Mouse (Mus musculus) effector memory CD4-positive, alpha-beta T cell, adult 5 months (primary cell): ENCODE measurements around the gene Ptov1. TPM values are rescaled to one million over a fixed set of nuclear protein-coding genes. Genes with fewer than 3 reads are reported as not detected.

Experiments used
- polyA plus RNA-seq: library from polyadenylated mRNA; unstranded; fragments of 100-300 nt; shearing (Covaris generic); gene quantifications from one replicate; pipeline ENCODE4 v1.2.1, GENCODE M21; 2017

The Ptov1 gene
- polyA plus RNA-seq: 33.5 TPM

DNA sequence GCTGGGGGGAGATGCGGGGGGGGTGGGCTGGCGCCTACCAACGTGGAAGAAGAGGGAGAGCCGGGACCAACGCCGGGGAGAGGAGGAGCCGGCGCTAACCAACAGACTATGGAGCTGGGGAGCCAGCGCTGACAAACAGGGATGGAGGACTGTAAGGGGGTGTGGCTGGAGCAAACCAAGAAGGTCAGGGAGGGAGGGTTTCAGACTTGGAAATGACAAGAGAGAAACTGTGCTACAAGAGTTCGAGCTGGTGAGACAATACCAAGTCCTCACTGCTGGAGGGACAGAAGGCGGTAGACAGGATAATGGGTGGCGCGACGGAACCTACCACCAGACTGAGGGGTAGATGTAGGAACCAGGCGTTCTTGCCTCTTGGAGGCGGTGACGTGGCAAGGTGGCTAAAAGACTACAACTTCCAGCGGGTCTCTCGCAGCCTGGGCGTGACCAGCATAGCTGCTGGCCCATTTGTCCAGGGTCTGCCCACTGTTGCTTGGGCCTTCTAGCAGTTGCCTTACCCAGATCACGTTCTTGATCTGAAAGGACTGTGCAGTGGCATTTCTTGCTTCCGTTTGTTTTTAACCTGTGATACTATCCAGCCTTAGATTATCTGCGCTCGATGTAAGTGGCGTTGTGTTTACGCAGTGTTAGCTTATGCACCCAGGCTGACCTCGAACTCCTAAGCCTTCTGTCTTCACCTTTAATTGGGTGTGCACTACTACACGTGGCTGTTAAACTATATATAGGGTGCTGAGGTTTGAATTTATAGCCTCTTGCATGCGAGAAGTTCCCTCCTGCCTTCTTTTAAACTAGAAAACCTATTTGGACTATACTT, at the start of gene Ptov1:
Gene Ptov1 (minus strand): TSS at position 92 of the 832 bp plus-strand sequence.

DNA sequence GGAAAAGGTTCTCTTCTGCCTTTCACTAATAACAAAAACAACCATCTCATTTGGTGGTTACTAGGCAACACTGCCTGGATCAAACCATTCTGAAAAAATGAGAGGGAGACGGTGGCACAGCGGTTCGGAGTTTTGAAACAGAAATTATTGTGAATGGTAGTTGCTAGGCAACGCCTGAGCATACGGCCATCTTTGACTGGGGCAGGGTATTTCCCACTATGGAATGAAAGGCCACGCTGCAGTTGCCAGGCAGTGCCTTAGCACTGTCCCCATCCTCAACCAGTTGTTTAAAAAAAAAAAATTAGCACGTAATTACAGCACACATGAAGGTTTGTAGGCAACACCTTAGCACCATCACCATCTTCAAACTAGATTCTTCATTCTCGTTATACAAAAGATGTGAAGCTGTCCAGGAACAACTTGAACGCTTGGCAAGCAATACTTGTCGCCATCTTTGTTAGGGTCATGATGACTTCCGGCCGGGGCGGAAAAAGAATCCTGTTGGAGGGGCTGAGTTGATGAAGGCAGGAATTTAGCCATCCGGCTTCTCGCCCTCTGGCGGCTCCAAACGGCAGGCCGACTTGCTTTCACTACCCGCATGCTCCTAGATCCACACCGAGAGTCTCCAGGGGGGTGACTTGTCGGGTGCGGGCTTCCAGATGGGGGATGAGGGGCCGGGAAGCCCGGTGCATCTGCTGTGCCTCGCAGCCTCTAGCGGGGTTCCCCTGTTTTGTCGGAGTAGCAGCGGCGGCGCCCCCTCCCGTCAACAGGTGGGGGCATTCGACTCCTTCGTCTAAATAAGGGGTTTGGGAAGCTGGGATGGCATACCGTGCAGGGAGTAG, 26.2 kb upstream of the Ptov1 start, which contains the start of gene Fuz:
Gene Fuz (plus strand): TSS at position 487 of the 842 bp plus-strand sequence.

DNA sequence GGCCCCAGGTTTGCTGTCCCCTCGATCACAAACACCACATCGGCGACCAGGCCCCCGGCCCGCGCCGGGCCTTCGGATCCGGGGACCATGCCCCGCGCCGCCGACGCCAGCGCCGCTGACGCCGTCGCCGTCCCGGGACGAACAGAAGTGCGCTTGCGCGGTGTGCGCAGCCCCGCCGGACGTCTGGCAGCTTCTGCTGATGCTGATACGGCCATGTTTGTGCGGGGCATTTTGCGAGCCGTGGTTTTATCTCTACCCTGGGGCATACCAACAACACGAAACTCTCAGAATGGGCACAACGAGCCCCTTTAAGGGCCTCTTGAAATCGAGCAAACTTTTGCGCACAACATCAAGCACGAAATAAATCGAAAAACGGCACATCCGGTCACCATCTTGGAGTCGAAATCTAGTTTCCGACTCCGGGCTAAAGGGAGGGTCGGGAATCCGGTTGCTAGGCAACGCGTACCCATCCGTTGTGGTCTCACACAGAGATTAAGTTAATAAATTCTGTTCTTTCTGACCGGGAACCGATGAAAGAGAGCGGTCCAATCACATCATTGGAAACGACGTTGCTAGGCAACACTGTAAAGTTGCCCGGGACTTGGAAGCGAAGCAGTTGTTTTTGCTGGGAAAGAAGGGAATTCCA, 22.8 kb upstream of the Ptov1 start, which contains the start of gene Med25:
Gene Med25 (minus strand): TSS at position 437 of the 646 bp plus-strand sequence.

DNA sequence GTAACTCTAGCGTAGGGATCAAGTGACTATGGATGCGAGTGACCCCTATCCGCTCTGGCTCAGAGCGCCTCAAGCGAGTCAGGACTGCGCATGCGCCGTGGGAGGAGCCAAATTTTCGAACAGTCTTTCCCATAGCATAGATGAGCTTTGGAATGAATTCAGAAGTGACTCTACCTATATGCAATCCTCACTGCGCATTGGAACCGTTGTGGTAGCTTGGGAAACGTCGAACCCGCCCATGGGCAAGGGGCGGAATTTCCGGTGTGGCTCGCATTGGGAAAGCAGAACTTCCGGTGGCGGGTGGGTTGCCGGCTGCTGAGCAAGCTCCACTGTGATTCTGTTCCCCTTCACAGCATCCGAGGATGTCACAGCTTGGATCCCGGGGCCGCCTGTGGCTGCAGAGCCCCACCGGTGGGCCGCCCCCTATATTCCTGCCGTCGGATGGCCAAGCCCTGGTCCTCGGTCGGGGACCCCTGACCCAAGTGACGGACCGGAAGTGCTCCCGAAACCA, 12.5 kb downstream of the Ptov1 start, which contains the start of gene Pnkp:
Gene Pnkp (plus strand): TSS at position 98 of the 511 bp plus-strand sequence.

DNA sequence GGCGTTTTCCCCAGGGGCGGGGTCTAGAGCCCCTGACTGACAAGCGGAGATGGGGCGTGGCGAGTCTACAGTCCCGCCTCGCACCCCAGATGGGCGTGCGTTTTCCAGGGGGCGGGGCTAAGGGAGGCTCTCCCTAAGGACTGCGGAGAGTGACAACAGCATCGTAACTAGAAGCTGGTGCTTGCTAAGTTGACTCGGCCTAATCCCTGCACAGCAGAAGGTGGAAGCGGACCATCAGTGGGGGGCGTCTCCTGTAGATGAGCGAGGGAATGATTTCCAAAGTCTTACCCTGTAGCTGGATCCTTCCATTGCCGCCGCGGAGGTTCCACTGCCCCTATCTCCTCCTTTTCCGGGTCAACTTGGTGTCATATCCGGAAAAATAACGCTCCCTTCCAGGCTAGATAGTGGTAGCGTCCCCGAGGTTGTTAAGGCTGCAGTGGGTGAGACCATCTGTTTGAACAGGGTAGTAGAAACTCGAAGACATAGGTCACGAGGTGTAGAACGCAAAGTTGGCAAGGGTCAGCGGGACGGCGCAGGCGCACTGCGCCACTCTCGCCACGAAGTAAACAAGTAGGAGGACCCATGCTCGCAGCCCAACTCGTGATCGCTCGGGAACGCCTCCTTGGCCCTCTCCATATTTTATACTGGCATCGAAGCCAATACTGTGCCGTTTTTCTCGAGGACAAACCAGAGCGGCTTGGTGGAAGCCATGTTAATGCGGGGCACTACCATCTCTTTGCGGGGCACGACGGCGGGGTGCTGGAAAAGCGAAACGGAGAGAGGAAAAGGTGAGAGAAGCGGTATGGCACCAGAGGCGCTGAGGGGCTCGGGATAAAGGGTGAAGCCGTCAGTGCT, 20.8 kb downstream of the Ptov1 start, which contains the start of the genes Akt1s1 and Tbc1d17:
Gene Akt1s1 (plus strand): TSS at position 431 of the 855 bp plus-strand sequence.
Gene Tbc1d17 (minus strand): TSS at position 519 of the 855 bp plus-strand sequence.

DNA sequence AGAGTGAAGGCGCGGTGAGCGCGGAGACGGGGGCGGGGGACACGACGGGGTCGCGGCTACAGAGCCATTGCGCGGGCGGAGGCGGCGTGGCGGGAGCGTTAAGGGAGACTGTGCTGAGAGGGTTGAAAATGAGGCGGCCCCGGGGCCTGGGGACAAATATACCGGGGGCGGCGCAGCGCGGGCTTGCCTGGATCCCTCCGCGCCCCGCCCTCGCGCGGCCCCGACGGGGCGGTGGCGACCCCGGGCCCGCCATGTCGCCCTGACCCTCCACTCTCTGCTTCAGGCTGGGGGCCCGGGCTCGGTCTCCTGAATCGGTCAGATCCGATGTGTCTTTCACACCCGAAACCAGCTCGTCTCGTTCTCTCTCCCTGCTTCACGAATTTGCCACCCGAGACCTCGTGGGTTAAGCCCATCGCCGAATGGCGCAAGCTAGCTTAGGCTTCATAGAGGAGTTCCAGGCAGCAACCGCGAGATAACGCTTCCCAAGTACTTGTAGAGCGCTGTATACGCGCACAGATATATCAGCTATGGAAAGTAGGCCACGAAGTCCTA, 53.0 kb downstream of the Ptov1 start, which contains the start of gene Atf5:
Gene Atf5 (minus strand): TSS at position 189 of the 552 bp plus-strand sequence.

DNA sequence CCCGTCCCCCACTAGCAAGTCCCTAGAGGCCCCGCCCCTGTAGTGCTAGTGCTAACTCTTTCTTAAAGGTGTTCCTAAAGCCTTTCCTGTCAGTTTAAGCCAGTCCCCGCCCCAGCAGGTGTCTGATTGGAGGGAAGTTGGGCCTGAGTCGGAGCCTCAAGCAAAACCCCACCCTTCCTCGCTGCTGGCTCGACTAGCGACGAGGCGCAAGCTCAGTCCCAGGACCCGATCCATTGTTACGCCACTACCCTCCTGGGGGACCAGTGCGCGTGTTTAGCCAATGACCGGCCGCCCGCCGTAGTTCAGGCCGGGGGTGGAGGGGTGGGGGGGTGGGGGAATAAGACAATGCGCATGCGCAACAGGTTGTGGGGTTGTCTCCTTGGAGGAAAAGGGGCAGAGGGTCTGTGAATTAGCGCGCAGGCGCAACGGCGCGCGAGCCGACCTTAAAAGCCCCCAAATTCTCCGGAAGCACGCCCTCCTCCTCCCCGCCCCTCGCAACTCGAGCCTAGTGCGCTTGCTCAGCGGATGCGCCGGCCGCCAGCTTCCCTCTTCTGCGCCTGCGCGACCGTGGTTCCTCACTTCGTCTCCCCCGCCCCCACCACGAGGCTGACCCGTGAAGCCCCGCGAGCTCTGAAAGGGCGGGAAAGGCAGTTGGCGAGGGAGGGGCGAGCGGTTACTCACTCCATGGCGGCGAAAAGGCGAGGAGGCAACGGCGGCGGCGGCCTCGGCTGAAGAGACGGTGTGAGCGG, 53.7 kb downstream of the Ptov1 start, which contains the start of the genes Nup62 and Il4i1:
Gene Nup62 (plus strand): TSS at position 368 of the 749 bp plus-strand sequence.
Gene Il4i1 (plus strand): TSS at position 667 of the 749 bp plus-strand sequence.

Other genes starting within 250 kb of the Ptov1 start
- gene Myh14, start 198.9 kb downstream of the Ptov1 start, polyA plus RNA-seq: not detected
- gene Izumo2, start 161.0 kb downstream of the Ptov1 start, polyA plus RNA-seq: not detected
- gene Vrk3, start 121.4 kb downstream of the Ptov1 start, polyA plus RNA-seq: 80.0 TPM
- gene Zfp473, start 118.7 kb downstream of the Ptov1 start, polyA plus RNA-seq: 0.51 TPM
- 32.1 TPM for gene Nup62, start 53.7 kb downstream of the Ptov1 start, polyA plus RNA-seq
- 0.36 TPM for gene Il4i1, start 53.4 kb downstream of the Ptov1 start, polyA plus RNA-seq
- gene Atf5, start 53.1 kb downstream of the Ptov1 start, polyA plus RNA-seq: 0.29 TPM
- gene Akt1s1, start 20.8 kb downstream of the Ptov1 start, polyA plus RNA-seq: 20.9 TPM
- gene Tbc1d17, start 20.7 kb downstream of the Ptov1 start, polyA plus RNA-seq: 79.9 TPM
- gene Pnkp, start 12.6 kb downstream of the Ptov1 start, polyA plus RNA-seq: 49.2 TPM
- 54.0 TPM for gene Med25, start 22.9 kb upstream of the Ptov1 start, polyA plus RNA-seq
- 19.8 TPM for gene Fuz, start 26.3 kb upstream of the Ptov1 start, polyA plus RNA-seq
- gene Ap2a1, start 59.7 kb upstream of the Ptov1 start, polyA plus RNA-seq: 48.2 TPM
- gene Tsks, start 73.4 kb upstream of the Ptov1 start, polyA plus RNA-seq: not detected
- 0.44 TPM for gene Cpt1c, start 105.1 kb upstream of the Ptov1 start, polyA plus RNA-seq
- 120 TPM for gene Prmt1, start 116.8 kb upstream of the Ptov1 start, polyA plus RNA-seq
- 121 TPM for gene Irf3, start 127.9 kb upstream of the Ptov1 start, polyA plus RNA-seq
- 11.6 TPM for gene Bcl2l12, start 128.9 kb upstream of the Ptov1 start, polyA plus RNA-seq
- gene Scaf1, start 146.6 kb upstream of the Ptov1 start, polyA plus RNA-seq: 24.6 TPM
- 21.5 TPM for gene Rras, start 148.2 kb upstream of the Ptov1 start, polyA plus RNA-seq
- gene Prr12, start 183.1 kb upstream of the Ptov1 start, polyA plus RNA-seq: 2.0 TPM
- 85.4 TPM for gene Nosip, start 192.6 kb upstream of the Ptov1 start, polyA plus RNA-seq
- gene Prrg2, start 192.9 kb upstream of the Ptov1 start, polyA plus RNA-seq: 1.2 TPM
- gene Rcn3, start 222.4 kb upstream of the Ptov1 start, polyA plus RNA-seq: 4.0 TPM
- gene Fcgrt, start 234.1 kb upstream of the Ptov1 start, polyA plus RNA-seq: 5.7 TPM